Mouse (Mus musculus) megakaryocyte, embryonic 14.5 days (primary cell): Measurements from ENCODE around the gene Ifnlr1. TPM values are rescaled to one million over a fixed set of nuclear protein-coding genes. Genes with fewer than 3 reads are reported as not detected.

Experiments
- H3K27me3 ChIP-seq: replicated peaks from 2 replicates; pipeline ENCODE3; 2012; ENCODE audit warnings: inconsistent platforms
- H3K36me3 ChIP-seq: replicated peaks from 2 replicates; pipeline ENCODE3; 2012; ENCODE audit warnings: low read length, inconsistent platforms, mixed read lengths
- H3K4me1 ChIP-seq: 2 replicates; pipeline ENCODE4 v1.6.1; 2012; ENCODE audit warnings: inconsistent platforms
- H3K4me3 ChIP-seq: replicated peaks from 2 replicates; pipeline ENCODE3; 2012; ENCODE audit warnings: moderate library complexity, mild to moderate bottlenecking, inconsistent platforms
- H3K9me3 ChIP-seq: 2 replicates; pipeline ENCODE4 v1.6.1; 2012; ENCODE audit warnings: inconsistent platforms
- FLI1 ChIP-seq: IDR thresholded peaks from 2 replicates; pipeline ENCODE4 v1.6.1; 2012; ENCODE audit warnings: low read length, inconsistent platforms, mixed read lengths
- GATA1 ChIP-seq: IDR thresholded peaks from 3 replicates; pipeline ENCODE4 v1.6.1; 2012; ENCODE audit warnings: mixed read lengths, low read length, inconsistent platforms, borderline replicate concordance
- polyA plus RNA-seq: library from polyadenylated mRNA; stranded (reverse); fragments of >175 nt; gene quantifications from 2 replicates; pipeline ENCODE4 v1.2.3, GENCODE M21; 2012; ENCODE audit warnings: low replicate concordance; ENCODE audit not compliant: insufficient read depth

The Ifnlr1 gene
- polyA plus RNA-seq, 1 experiment: not detected

DNA sequence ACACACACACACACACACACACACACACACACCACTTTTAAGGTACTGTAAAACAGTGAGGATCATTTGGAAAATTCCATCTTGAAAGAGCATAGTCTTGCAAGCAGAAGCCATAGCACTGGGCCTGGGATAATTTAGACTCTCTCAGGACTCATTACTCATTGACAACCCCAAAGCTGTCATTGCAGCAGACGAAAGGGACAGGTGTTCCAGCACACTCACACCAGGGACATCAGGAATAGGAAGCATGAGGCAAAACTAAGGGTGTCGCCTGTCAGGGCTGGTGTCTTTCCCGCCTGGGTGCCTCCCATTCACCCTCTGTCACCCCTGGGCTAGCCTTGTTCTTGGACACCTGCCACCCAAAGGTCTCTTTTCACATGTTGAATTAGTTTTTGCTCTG, 50.8 kb downstream of the Ifnlr1 start:
- Histone ChIP-seq H3K4me3 (no peak overlapping the region), H3K9me3 (peaks cover 23% of the 10 kb centered on the region), H3K36me3 (no peaks in the 10 kb centered on the region), H3K27me3 (peaks cover 24% of the 10 kb centered on the region), H3K4me1 (no peaks in the 10 kb centered on the region)
- TF ChIP-seq GATA1: no peak

DNA sequence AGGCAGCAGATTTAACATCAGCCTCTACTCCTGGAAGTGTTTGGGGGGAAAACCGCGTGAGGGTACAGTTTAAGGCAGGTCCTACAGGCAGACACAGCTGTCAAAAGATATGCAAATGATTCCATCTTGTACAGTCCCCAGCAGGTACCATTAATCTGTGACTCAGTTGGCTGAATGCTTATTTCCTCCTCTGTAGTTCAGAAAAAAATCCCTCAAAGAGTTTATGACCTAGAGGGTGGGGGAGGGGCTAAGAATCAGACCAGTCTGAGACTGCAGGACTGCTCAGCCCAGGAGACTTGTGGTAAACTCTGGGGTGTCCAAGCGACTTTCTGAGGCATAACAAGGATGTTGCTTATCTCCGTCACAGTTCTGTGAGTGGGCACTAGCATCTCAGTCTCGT, 52.1 kb downstream of the Ifnlr1 start:
- TF ChIP-seq FLI1: no peak
- no peak for TF ChIP-seq GATA1
- H3K4me1 ChIP-seq: no peaks in the 10 kb centered on the region
- H3K27me3 ChIP-seq: peaks cover 26% of the 10 kb centered on the region
- H3K36me3 ChIP-seq: no peaks in the 10 kb centered on the region
- peaks cover 23% of the 10 kb centered on the region for H3K9me3 ChIP-seq
- H3K4me3 ChIP-seq: no peak overlapping the region

DNA sequence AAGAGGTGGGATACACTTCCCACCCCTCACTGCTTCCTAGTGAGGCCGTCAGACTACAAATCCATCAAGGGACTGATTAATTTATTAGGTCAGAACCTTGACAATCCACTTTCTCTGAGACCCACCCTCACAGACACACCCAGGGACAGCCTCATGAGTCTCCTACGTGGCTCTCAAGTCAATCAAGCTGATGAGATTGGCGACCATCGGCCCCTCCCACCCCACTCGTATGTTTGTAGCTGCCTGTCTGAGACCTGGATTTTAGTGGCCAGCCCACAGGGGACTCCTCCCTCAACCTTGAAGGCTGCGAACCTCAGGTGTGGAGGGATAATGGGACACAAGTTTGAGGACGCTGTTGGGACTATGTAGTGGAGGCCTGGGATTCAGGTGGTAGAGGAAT, 53.1 kb downstream of the Ifnlr1 start:
- peaks cover 33% of the 10 kb centered on the region for H3K27me3 ChIP-seq
- H3K9me3 ChIP-seq: peaks cover 15% of the 10 kb centered on the region
- no peak overlapping the region for H3K4me3 ChIP-seq
- no peak for TF ChIP-seq GATA1
- TF ChIP-seq FLI1: no peak
- no peaks in the 10 kb centered on the region for H3K36me3 ChIP-seq
- H3K4me1 ChIP-seq: no peaks in the 10 kb centered on the region

DNA sequence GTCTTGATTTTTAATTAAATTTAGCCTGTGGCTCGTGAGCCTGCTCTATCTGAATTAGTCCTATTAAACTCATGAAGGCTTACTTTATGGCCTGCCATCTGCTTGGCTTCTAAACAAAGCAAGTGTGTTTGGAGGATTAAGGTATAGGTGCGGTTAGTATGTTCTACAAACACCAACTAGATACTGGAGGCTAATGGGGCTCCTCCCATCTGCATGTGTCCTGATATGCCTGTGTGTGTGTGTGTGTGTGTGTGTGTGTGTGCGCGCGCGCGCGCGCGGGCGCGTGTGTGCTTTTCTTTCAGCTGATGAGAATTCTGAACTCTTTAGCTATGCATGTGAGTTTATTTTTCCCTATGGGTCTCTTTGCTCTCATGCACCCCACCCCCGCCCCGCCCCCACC, 53.6 kb downstream of the Ifnlr1 start:
- TF ChIP-seq GATA1: no peak
- TF ChIP-seq FLI1: no peak
- Histone ChIP-seq H3K9me3 (peaks cover 10% of the 10 kb centered on the region), H3K4me1 (no peaks in the 10 kb centered on the region), H3K36me3 (no peaks in the 10 kb centered on the region), H3K4me3 (no peak overlapping the region), H3K27me3 (peaks cover 33% of the 10 kb centered on the region)

DNA sequence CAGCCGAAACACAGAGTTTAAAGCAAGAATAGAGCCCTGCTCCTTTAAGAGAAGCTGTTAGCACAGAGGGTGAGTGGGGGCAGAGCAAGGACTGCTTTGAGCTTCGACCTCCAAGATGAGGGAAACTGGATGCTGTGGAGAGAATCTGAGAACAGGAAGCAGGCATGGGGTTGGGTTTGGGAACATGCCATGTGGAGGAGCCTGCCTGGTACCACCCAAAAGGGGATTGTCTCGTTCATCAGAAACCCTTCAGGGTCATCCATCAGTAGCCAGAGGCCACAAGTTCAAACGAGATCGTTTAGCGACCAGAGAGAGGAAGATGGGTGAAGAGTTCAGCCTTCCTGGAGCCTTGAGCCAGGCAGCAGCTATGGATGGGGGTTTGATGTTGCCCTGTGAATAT, 57.4 kb downstream of the Ifnlr1 start:
- Histone ChIP-seq H3K36me3 (no peaks in the 10 kb centered on the region), H3K9me3 (no peaks in the 10 kb centered on the region), H3K27me3 (peaks cover 49% of the 10 kb centered on the region), H3K4me3 (no peak overlapping the region), H3K4me1 (no peaks in the 10 kb centered on the region)
- TF ChIP-seq FLI1 (no peak), GATA1 (no peak)

DNA sequence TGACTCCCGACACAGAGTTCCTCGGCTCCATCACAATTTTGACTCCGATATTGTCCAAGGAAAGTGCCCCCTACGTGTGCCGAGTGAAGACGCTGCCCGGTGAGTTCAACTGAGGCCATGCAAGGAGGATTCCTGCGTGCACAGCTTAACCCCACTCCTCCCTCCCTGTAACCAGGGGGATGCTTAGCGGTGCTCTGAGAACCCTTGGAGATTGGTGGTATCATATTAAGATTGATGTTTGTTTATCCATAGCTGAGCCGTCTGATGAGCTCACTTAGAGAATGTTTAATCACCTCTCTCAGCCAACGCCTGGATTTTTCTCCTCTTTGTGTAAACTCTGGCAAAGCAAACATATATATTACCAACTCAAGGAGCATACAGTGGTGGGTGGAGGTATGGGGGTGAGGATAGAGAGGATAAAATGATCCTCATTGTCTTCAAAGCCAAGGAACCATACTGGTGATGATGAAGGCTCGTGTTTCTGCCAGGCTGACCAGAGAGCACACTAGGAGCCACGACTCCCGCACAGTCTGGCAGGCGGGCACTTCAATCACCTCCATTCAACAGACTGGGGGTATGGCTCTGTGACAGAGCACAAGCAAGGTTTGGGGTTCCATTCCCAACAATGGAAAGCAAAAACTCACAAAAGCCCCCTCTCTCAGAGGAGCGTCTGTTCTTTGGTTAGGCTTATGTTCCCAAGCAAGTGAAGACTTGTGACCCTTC, 58.8 kb downstream of the Ifnlr1 start:
- TF ChIP-seq FLI1: no peak
- TF ChIP-seq GATA1: no peak
- Histone ChIP-seq H3K36me3 (no peaks in the 10 kb centered on the region), H3K4me3 (no peak overlapping the region), H3K9me3 (no peaks in the 10 kb centered on the region), H3K27me3 (peaks cover 46% of the 10 kb centered on the region), H3K4me1 (no peaks in the 10 kb centered on the region)

DNA sequence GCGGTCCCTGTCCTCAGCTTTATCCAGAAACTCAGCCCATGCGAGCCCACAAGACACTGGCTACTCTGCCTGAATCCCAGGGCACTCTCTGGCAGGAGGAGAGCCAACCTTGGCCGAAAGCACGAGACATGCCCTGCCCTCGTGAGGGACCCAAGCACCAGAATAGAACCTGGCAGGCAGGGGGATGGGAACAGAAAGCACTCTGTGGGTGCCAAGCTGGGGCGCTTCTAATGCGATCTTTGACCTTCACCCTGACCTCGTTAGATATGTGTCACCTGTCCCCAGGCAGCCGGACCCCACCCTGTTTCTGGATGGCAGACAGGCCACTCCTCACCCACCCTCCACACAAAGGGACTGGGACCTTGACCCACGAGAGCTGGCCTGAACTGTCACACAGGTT, 59.5 kb downstream of the Ifnlr1 start:
- TF ChIP-seq FLI1 (no peak), GATA1 (no peak)
- Histone ChIP-seq H3K4me3 (no peak overlapping the region), H3K27me3 (peaks cover 53% of the 10 kb centered on the region), H3K4me1 (no peaks in the 10 kb centered on the region), H3K9me3 (no peaks in the 10 kb centered on the region), H3K36me3 (no peaks in the 10 kb centered on the region)

DNA sequence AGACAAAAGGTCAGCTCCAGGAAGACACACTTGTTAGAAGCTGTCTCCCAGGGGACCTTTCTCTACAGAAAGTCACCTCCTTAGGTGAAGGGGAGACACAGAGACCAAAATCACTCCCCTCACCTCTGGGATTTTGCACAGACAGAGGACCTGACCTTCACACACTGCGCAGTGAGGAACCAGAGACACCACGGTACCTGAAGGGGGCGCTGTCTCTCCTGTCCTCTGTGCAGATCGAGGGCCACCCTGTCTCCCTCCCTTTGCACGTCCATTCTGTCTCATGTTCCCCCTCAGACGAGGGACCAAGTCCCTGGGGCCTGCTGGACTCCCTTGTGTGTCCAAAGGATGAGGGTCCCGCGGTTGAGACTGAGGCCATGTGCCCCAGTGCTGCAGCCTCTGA, 64.8 kb downstream of the Ifnlr1 start:
- TF ChIP-seq FLI1: no peak
- no peak for TF ChIP-seq GATA1
- Histone ChIP-seq H3K27me3 (peaks cover 56% of the 10 kb centered on the region), H3K4me1 (no peaks in the 10 kb centered on the region)

DNA sequence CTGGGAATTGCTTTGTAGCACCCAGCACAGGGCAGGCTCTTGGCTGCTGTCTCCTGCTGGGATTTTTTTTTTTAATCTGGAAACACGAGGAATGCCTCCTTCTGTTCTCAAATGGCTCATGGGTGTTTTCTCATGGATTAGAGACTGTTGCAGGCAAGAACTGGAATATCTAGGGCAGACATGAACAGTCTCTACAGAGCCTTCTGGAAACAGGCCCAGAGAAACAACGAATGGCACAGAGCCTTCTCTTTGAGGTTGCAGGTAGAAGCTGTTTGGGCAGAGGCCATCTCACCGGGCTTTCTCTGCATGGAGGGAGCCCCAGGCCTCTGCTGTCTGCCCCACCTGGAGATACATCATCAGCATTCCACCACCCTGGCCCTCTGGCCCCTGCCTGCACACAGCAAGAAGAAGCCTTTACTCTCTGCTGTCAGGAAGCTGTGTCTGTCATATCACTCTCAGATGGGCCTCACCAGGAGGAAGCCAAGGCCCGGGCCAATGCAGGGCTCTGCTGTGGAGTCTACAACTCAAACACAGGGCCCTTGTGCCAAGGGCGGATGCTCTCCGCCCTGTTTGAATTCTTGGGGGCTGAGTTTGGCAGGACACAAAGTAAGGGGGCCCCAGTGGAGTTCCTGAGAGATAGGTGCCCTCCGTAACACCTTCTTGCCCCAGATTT, 66.2 kb downstream of the Ifnlr1 start:
- Histone ChIP-seq H3K4me3 (no peak overlapping the region), H3K9me3 (peaks cover 16% of the 10 kb centered on the region), H3K27me3 (peaks cover 52% of the 10 kb centered on the region), H3K4me1 (no peaks in the 10 kb centered on the region), H3K36me3 (no peaks in the 10 kb centered on the region)
- no peak for TF ChIP-seq FLI1
- no peak for TF ChIP-seq GATA1

More for the DNA sequence above, 64.8 kb downstream of the Ifnlr1 start:
- Histone ChIP-seq H3K9me3 (peaks cover 16% of the 10 kb centered on the region), H3K4me3 (no peak overlapping the region), H3K36me3 (no peaks in the 10 kb centered on the region)

DNA sequence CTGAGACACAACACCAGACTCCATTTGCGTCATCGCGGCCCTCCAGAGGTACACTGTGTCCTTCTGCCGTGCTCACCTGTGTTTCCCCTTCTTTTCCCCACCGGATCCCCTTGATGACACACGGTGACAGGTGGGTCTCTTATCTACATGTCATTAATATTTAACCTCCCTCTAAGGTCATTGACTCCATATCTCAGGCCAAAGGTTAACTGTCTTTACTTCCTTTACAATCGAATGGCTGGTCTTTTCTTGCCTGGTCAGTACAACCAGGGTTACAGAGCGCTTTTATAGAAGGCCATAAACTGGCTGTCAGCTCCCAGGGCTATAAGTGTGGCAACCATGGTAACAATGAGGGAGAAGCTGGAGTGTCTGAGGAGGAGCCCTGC, 66.7 kb downstream of the Ifnlr1 start:
- peaks cover 16% of the 10 kb centered on the region for H3K9me3 ChIP-seq
- TF ChIP-seq GATA1: no peak
- TF ChIP-seq FLI1: no peak

More for the DNA sequence above, 66.7 kb downstream of the Ifnlr1 start:
- Histone ChIP-seq H3K27me3 (peaks cover 51% of the 10 kb centered on the region), H3K4me3 (no peak overlapping the region), H3K4me1 (no peaks in the 10 kb centered on the region), H3K36me3 (no peaks in the 10 kb centered on the region)

Other genes with a start within 250 kb of the Ifnlr1 start
- gene Stpg1, start 191.5 kb upstream of the Ifnlr1 start, polyA plus RNA-seq: 3.6 and 4.5 TPM in 2 replicates
- gene Nipal3, start 191.2 kb upstream of the Ifnlr1 start, polyA plus RNA-seq: 50.7 and 286 TPM in 2 replicates
- not detected in 2 replicates for gene Grhl3, start 112.7 kb upstream of the Ifnlr1 start, polyA plus RNA-seq
- gene Il22ra1, start 41.9 kb downstream of the Ifnlr1 start, polyA plus RNA-seq: not detected in 2 replicates
- gene Myom3, start 73.4 kb downstream of the Ifnlr1 start, polyA plus RNA-seq: not detected in 2 replicates
- 81.0 and 110 TPM in 2 replicates for gene Srsf10, start 169.5 kb downstream of the Ifnlr1 start, polyA plus RNA-seq
- gene Pnrc2, start 187.6 kb downstream of the Ifnlr1 start, polyA plus RNA-seq: 6.2 TPM in 1 of 2 replicates, not detected in the other
- gene Cnr2, start 209.1 kb downstream of the Ifnlr1 start, polyA plus RNA-seq: 1.3 and 4.9 TPM in 2 replicates
- gene Fuca1, start 234.4 kb downstream of the Ifnlr1 start, polyA plus RNA-seq: 19.9 and 22.2 TPM in 2 replicates